Mouse (Mus musculus): ENCODE results near the gene Slc25a21. TPM values are rescaled to one million over a fixed set of nuclear protein-coding genes. Genes with fewer than 3 reads are reported as not detected.

Slc25a21 gene
- total and polyA plus RNA-seq, 2 experiments from 2014 or later = 0.19 to 0.29 TPM

GRCm38 (mm10) chr12:56906476-56906875 is 290.8 kb downstream of the Slc25a21 start:
- no peak overlapping the region for H3K4me2 ChIP-seq (ENCODE audit: low read depth)
- H3K9ac ChIP-seq = no peak overlapping the region
- WGBS = 85% methylated on average over 5 of the region's 5 CpGs
- no peak for DNase-seq
- ATAC-seq = no peak
- H3K27ac ChIP-seq (ENCODE audit: low read depth, low read length) = no peak overlapping the region
- H3K9me3 ChIP-seq (ENCODE audit: low read length) = no peaks in the 10 kb centered on the region
- H3K4me1 ChIP-seq (ENCODE audit: insufficient read depth) = no peaks in the 10 kb centered on the region
- no peaks in the 10 kb centered on the region for H3K27me3 ChIP-seq (ENCODE audit: insufficient read depth, low read length)
- no peak overlapping the region for H3K4me3 ChIP-seq (ENCODE audit: low read depth, low read length)
- TF ChIP-seq CTCF (IDR thresholded peaks at IDR 0.05; ENCODE audit: low read depth) = no peak
- no peaks in the 10 kb centered on the region for H3K36me3 ChIP-seq (ENCODE audit: insufficient read depth)

GRCm38 (mm10) chr12:56905652-56906305 is 291.5 kb downstream of the Slc25a21 start:
- Histone ChIP-seq H3K9me3 (ENCODE audit: low read length) (no peaks in the 10 kb centered on the region), H3K27ac (ENCODE audit: low read depth, low read length) (no peak overlapping the region), H3K4me1 (ENCODE audit: insufficient read depth) (no peaks in the 10 kb centered on the region), H3K4me2 (ENCODE audit: low read depth) (no peak overlapping the region), H3K4me3 (ENCODE audit: low read depth, low read length) (no peak overlapping the region), H3K9ac (no peak overlapping the region), H3K27me3 (ENCODE audit: insufficient read depth, low read length) (no peaks in the 10 kb centered on the region), H3K36me3 (ENCODE audit: insufficient read depth) (no peaks in the 10 kb centered on the region)
- 42% methylated on average over 9 of the region's 9 CpGs for WGBS
- no peak for TF ChIP-seq CTCF (IDR thresholded peaks at IDR 0.05; ENCODE audit: low read depth)
- no peak for DNase-seq
- ATAC-seq = no peak

GRCm38 (mm10) chr12:56905222-56905621 is 292.1 kb downstream of the Slc25a21 start:
- no peak overlapping the region for H3K9ac ChIP-seq
- no peak for TF ChIP-seq CTCF (IDR thresholded peaks at IDR 0.05; ENCODE audit: low read depth)
- H3K27me3 ChIP-seq (ENCODE audit: insufficient read depth, low read length) = no peaks in the 10 kb centered on the region
- H3K9me3 ChIP-seq (ENCODE audit: low read length) = no peaks in the 10 kb centered on the region
- H3K4me3 ChIP-seq (ENCODE audit: low read depth, low read length) = no peak overlapping the region
- H3K4me1 ChIP-seq (ENCODE audit: insufficient read depth) = no peaks in the 10 kb centered on the region
- DNase-seq (no peak), ATAC-seq (no peak)
- no peaks in the 10 kb centered on the region for H3K36me3 ChIP-seq (ENCODE audit: insufficient read depth)
- H3K27ac ChIP-seq (ENCODE audit: low read depth, low read length) = no peak overlapping the region
- 26% methylated on average over 7 of the region's 7 CpGs for WGBS
- no peak overlapping the region for H3K4me2 ChIP-seq (ENCODE audit: low read depth)

- no peaks in the 10 kb centered on the region for H3K4me1 ChIP-seq (ENCODE audit: insufficient read depth)
- H3K9ac ChIP-seq = no peak overlapping the region
- no peak overlapping the region for H3K4me2 ChIP-seq (ENCODE audit: low read depth)
- no peaks in the 10 kb centered on the region for H3K36me3 ChIP-seq (ENCODE audit: insufficient read depth)
- H3K27ac ChIP-seq (ENCODE audit: low read depth, low read length) = no peak overlapping the region
- no peaks in the 10 kb centered on the region for H3K27me3 ChIP-seq (ENCODE audit: insufficient read depth, low read length)
- 77% methylated on average over 8 of the region's 8 CpGs for WGBS
- DNase-seq = no peak
- H3K4me3 ChIP-seq (ENCODE audit: low read depth, low read length) = no peak overlapping the region
- TF ChIP-seq CTCF (IDR thresholded peaks at IDR 0.05; ENCODE audit: low read depth) = no peak
- H3K9me3 ChIP-seq (ENCODE audit: low read length) = no peaks in the 10 kb centered on the region
- ATAC-seq = no peak
Measured at GRCm38 (mm10) chr12:56902774-56903456, 294.4 kb downstream of the Slc25a21 start.

GRCm38 (mm10) chr12:56897976-56898375 is 299.3 kb downstream of the Slc25a21 start:
- Histone ChIP-seq H3K9ac (no peak overlapping the region), H3K4me1 (ENCODE audit: insufficient read depth) (no peaks in the 10 kb centered on the region), H3K9me3 (ENCODE audit: low read length) (no peaks in the 10 kb centered on the region), H3K27ac (ENCODE audit: low read depth, low read length) (no peak overlapping the region), H3K4me2 (ENCODE audit: low read depth) (no peak overlapping the region), H3K36me3 (ENCODE audit: insufficient read depth) (no peaks in the 10 kb centered on the region), H3K4me3 (ENCODE audit: low read depth, low read length) (no peak overlapping the region), H3K27me3 (ENCODE audit: insufficient read depth, low read length) (no peaks in the 10 kb centered on the region)
- DNase-seq = no peak
- WGBS = 64% methylated on average over 8 of the region's 8 CpGs
- no peak for TF ChIP-seq CTCF (IDR thresholded peaks at IDR 0.05; ENCODE audit: low read depth)
- no peak for ATAC-seq

- Histone ChIP-seq H3K4me2 (ENCODE audit: low read depth) (no peak overlapping the region), H3K27ac (ENCODE audit: low read depth, low read length) (no peak overlapping the region), H3K27me3 (ENCODE audit: insufficient read depth, low read length) (no peaks in the 10 kb centered on the region), H3K4me1 (ENCODE audit: insufficient read depth) (no peaks in the 10 kb centered on the region), H3K36me3 (ENCODE audit: insufficient read depth) (no peaks in the 10 kb centered on the region), H3K4me3 (ENCODE audit: low read depth, low read length) (no peak overlapping the region), H3K9me3 (ENCODE audit: low read length) (no peaks in the 10 kb centered on the region), H3K9ac (no peak overlapping the region)
- ATAC-seq = no peak
- 85% methylated on average over 8 of the region's 8 CpGs for WGBS
- DNase-seq = no peak
- no peak for TF ChIP-seq CTCF (IDR thresholded peaks at IDR 0.05; ENCODE audit: low read depth)
Measured at GRCm38 (mm10) chr12:56897221-56897937, 299.9 kb downstream of the Slc25a21 start.

GRCm38 (mm10) chr12:56894963-56895362 is 302.3 kb downstream of the Slc25a21 start:
- no peak for DNase-seq
- no peak for TF ChIP-seq CTCF (IDR thresholded peaks at IDR 0.05; ENCODE audit: low read depth)
- 88% methylated on average over 5 of the region's 5 CpGs for WGBS

More at GRCm38 (mm10) chr12:56894963-56895362, 302.3 kb downstream of the Slc25a21 start:
- Histone ChIP-seq H3K9me3 (ENCODE audit: low read length) (no peaks in the 10 kb centered on the region), H3K27ac (ENCODE audit: low read depth, low read length) (no peak overlapping the region), H3K4me1 (ENCODE audit: insufficient read depth) (no peaks in the 10 kb centered on the region), H3K4me2 (ENCODE audit: low read depth) (no peak overlapping the region), H3K9ac (no peak overlapping the region), H3K4me3 (ENCODE audit: low read depth, low read length) (no peak overlapping the region), H3K27me3 (ENCODE audit: insufficient read depth, low read length) (no peaks in the 10 kb centered on the region), H3K36me3 (ENCODE audit: insufficient read depth) (no peaks in the 10 kb centered on the region)
- ATAC-seq = no peak

Data from forebrain, postnatal 0 days (tissue).